Mouse (Mus musculus): ENCODE data around the gene Inka2. TPM values are rescaled to one million over a fixed set of nuclear protein-coding genes. Genes with fewer than 3 reads are reported as not detected.
A peak's percentile ranks its signal among the peaks of the same experiment; 100 is the strongest.

The Inka2 gene
- polyA plus RNA-seq, 1 experiment from 2014 or later, result 0.46 TPM

DNA sequence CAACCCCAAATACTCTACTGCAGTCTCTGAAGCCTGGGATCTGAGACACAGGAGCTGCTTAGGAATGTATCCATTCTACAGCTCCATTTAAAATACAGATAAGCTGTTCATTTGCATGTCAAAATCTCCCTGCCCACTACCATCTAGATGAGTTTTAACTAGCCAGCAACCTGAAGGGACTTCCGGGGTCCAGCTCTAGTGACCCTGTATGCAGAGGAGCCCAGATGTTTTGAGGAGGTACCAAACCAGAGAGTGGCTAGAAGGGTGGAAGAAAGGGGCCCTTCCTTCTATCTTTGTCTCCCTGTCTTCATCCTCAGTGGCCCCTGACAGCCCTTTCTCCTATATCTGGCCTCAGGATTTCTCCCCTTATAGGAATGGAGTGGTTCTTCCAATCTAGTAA, 33.6 kb upstream of the Inka2 start:
- WGBS, result 69% methylated on average over 1 of the region's 1 CpGs
- Histone ChIP-seq H3K4me1 (ENCODE audit: control insufficient read depth, insufficient read depth, low read length) (no peaks in the 10 kb centered on the region), H3K4me3 (ENCODE audit: low read length) (no peak overlapping the region), H3K9me3 (ENCODE audit: control insufficient read depth, low read length) (no peaks in the 10 kb centered on the region), H3K9ac (ENCODE audit: low read depth, low read length) (no peak overlapping the region), H3K27me3 (ENCODE audit: control insufficient read depth, insufficient read depth, low read length) (no peaks in the 10 kb centered on the region), H3K36me3 (ENCODE audit: control insufficient read depth, insufficient read depth, low read length) (no peaks in the 10 kb centered on the region), H3K27ac (ENCODE audit: low read depth, low read length) (no peak overlapping the region), H3K4me2 (replicated peaks; ENCODE audit: low read depth, low read length) (no peak overlapping the region)
- no peak for ATAC-seq (ENCODE audit: low FRiP score, low TSS enrichment)

DNA sequence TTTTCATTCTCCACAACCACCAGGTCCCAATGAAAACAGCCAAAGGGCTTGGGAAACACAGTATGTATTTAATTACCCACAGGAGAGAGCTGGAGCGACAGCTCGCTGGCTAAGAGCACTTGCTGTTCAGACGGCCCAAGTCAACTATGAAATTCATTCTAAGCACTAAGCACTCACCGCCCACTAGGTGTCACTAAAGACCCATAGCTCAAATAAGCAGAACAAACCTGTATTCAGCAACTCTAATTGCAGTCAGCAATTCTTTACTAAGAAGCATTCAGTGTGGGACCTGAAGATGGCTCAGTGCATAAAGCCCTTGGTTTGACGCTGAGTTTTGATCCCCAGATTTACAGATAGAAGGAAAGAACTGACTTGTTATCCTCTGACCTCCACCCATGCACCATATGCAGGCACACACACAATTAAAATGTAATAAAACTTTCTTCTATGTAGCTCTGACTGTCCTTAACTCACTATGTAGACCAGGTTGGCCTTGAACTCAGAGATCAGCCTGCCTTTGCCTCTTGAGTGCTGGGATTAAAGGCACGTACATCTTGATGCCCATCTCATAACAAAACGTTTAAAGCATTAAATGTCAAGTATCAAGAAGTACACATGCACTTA, 29.7 kb upstream of the Inka2 start:
- H3K27me3 ChIP-seq (ENCODE audit: control insufficient read depth, insufficient read depth, low read length), result no peaks in the 10 kb centered on the region
- no peak overlapping the region for H3K9ac ChIP-seq (ENCODE audit: low read depth, low read length)
- 24% methylated on average over 7 of the region's 7 CpGs for WGBS
- H3K27ac ChIP-seq (ENCODE audit: low read depth, low read length), result no peak overlapping the region
- no peaks in the 10 kb centered on the region for H3K4me1 ChIP-seq (ENCODE audit: control insufficient read depth, insufficient read depth, low read length)
- peaks cover 30% of the 10 kb centered on the region for H3K36me3 ChIP-seq (ENCODE audit: control insufficient read depth, insufficient read depth, low read length)
- H3K9me3 ChIP-seq (ENCODE audit: control insufficient read depth, low read length), result no peaks in the 10 kb centered on the region
- ATAC-seq (ENCODE audit: low FRiP score, low TSS enrichment), result peak; percentile 78; the same call in 1 of the 2 replicates
- H3K4me2 ChIP-seq (replicated peaks; ENCODE audit: low read depth, low read length), result no peak overlapping the region
- no peak overlapping the region for H3K4me3 ChIP-seq (ENCODE audit: low read length)

DNA sequence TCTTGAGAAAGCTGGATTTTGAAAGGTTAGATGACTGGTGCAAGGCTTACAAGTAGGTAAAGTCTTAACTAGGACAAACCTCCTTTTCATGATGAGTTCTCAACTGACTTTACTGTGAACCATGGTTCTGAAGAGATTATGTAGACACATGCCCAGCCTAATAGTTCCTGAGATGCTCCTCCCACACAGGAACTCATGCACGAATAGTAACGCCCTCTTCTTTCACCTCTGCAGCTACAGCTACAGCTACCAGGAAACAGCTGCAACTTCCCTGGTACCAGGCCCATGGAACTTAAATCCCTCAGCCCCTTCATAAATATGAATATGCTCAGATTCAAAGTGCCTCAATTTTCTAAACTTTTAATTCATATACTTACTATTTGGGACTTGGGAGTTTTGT, 28.5 kb upstream of the Inka2 start:
- H3K4me2 ChIP-seq (replicated peaks; ENCODE audit: low read depth, low read length), result no peak overlapping the region
- 45% methylated on average over 2 of the region's 2 CpGs for WGBS
- H3K9me3 ChIP-seq (ENCODE audit: control insufficient read depth, low read length), result no peaks in the 10 kb centered on the region
- H3K27me3 ChIP-seq (ENCODE audit: control insufficient read depth, insufficient read depth, low read length), result no peaks in the 10 kb centered on the region
- no peak overlapping the region for H3K27ac ChIP-seq (ENCODE audit: low read depth, low read length)
- H3K4me1 ChIP-seq (ENCODE audit: control insufficient read depth, insufficient read depth, low read length), result no peaks in the 10 kb centered on the region
- H3K4me3 ChIP-seq (ENCODE audit: low read length), result no peak overlapping the region
- ATAC-seq (ENCODE audit: low FRiP score, low TSS enrichment), result no peak
- H3K9ac ChIP-seq (ENCODE audit: low read depth, low read length), result no peak overlapping the region
- H3K36me3 ChIP-seq (ENCODE audit: control insufficient read depth, insufficient read depth, low read length), result peaks cover 41% of the 10 kb centered on the region

DNA sequence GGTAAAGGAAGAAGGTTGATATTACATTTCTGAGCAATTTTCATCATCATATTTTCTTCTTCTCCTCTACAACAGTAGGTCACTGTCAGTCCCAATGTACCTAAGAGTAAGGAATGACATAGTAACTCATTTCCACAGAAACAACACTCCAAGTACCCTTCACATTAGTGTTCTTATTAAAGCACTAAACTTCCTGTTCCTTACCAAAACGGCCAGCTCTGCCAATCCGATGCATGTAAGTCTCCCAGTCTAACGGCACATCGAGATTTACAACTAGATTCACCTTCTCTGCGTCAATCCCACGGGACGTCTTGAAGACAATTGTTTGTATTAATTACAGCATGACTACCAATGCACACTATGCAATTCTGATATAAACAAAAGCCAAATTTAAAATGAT, 24.1 kb upstream of the Inka2 start:
- Histone ChIP-seq H3K27ac (ENCODE audit: low read depth, low read length) (no peak overlapping the region), H3K9ac (ENCODE audit: low read depth, low read length) (no peak overlapping the region), H3K4me2 (replicated peaks; ENCODE audit: low read depth, low read length) (no peak overlapping the region), H3K4me1 (ENCODE audit: control insufficient read depth, insufficient read depth, low read length) (no peaks in the 10 kb centered on the region), H3K36me3 (ENCODE audit: control insufficient read depth, insufficient read depth, low read length) (peaks cover 69% of the 10 kb centered on the region), H3K27me3 (ENCODE audit: control insufficient read depth, insufficient read depth, low read length) (no peaks in the 10 kb centered on the region), H3K4me3 (ENCODE audit: low read length) (no peak overlapping the region), H3K9me3 (ENCODE audit: control insufficient read depth, low read length) (no peaks in the 10 kb centered on the region)
- ATAC-seq (ENCODE audit: low FRiP score, low TSS enrichment), result no peak
- 91% methylated on average over 7 of the region's 7 CpGs for WGBS

DNA sequence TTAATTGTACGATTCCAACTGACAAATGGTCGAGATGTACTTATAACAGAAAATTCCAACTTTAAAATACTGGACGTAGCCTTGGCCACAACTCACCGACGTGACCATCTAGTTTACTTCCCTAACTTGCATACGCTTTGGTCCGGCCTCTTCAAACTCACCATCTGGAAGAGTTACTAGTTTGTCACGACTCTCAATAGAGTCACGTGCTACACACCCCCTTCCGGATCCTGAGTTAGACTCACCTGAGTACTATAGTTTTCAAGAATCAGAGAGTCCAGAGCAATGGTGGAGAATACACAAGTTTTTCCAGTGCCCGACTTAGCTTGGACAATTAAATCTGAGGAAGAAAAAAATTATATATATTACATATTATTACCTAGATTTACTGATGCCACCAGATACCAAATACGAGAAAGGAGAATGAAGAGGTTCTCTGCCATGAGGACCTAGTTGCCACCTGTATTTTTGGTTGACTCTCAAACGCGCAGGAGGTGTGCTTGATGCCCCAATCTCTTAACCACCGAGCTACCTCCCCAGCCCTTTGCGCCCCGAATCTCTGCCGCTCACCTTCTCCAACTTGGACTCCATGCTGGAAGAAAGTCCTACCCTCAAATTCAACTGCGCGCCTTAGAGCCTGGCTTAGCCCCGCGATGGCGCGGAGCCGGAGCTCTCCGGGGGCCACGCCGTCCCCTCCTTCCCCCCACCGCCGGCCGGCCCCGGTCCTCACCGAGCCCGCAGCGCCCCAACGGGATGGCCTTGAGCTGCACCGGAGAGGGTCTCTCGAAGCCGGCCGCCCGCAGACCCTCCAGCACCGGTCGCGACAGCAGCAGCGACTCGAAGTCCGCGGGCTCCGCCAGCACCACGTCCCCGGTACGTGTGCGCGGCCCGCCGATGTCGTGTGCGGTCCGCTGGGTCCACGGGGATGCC, 17.7 kb upstream of the Inka2 start:
- Histone ChIP-seq H3K4me1 (ENCODE audit: control insufficient read depth, insufficient read depth, low read length) (peaks cover 9% of the 10 kb centered on the region; the same call in 1 of the 2 replicates), H3K36me3 (ENCODE audit: control insufficient read depth, insufficient read depth, low read length) (peaks cover 24% of the 10 kb centered on the region), H3K27me3 (ENCODE audit: control insufficient read depth, insufficient read depth, low read length) (no peaks in the 10 kb centered on the region), H3K9me3 (ENCODE audit: control insufficient read depth, low read length) (no peaks in the 10 kb centered on the region), H3K4me2 (replicated peaks; ENCODE audit: low read depth, low read length) (peak overlapping the region; percentile 65), H3K27ac (ENCODE audit: low read depth, low read length) (peak overlapping the region; percentile 25), H3K4me3 (ENCODE audit: low read length) (peak overlapping the region; percentile 71), H3K9ac (ENCODE audit: low read depth, low read length) (peak overlapping the region; percentile 90)
- ATAC-seq (ENCODE audit: low FRiP score, low TSS enrichment), result peak; percentile 78; the same call in 1 of the 2 replicates
- WGBS, result 7% methylated on average over 59 of the region's 60 CpGs

DNA sequence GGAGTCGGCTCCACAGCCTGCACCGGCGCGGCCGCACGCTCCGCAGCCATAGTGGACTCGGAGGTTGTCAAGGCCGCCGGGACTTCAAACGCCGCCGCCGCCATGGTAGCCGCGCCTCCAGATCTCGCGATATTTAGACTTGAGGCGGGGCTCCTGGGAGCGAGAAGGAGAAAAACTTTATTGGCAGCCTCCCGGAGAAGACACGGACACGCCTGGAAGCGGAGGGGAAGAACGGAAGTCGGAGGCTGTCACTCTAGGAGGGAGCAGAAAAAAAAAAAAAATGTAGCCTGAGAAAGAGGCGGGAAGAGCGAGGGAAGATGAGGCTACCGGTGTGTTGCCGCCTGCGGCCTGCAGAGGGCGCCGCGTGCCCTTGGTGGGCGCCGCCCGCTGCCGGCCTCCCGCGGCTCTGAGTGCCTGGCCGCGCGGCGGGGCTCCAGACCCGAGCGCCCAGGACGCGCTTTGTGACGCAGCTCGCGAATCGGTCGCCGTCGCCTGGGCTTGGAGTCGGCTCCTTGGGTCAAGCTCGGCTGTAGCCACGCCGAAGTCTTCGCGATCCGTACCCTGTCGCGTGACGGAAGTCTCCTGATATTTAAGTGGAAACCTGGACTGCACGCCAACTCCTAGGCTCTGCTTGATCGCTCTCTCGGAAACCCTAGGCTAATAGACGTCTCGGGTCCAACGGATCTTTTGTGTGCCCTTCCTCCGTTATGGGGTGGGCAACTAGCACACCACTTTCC, 16.9 kb upstream of the Inka2 start, which contains the start of gene Ddx20:
Gene Ddx20, minus strand, starts transcription at position 251 of the 737 bp plus-strand sequence.
- WGBS, result under 1% methylated on average over 72 of the region's 72 CpGs
- Histone ChIP-seq H3K36me3 (ENCODE audit: control insufficient read depth, insufficient read depth, low read length) (peaks cover 22% of the 10 kb centered on the region), H3K9me3 (ENCODE audit: control insufficient read depth, low read length) (no peaks in the 10 kb centered on the region), H3K4me2 (replicated peaks; ENCODE audit: low read depth, low read length) (peak within 1 kb of the TSS; percentile 73), H3K9ac (ENCODE audit: low read depth, low read length) (peak within 1 kb of the TSS; percentile 90), H3K27me3 (ENCODE audit: control insufficient read depth, insufficient read depth, low read length) (no peaks in the 10 kb centered on the region), H3K4me1 (ENCODE audit: control insufficient read depth, insufficient read depth, low read length) (peaks cover 9% of the 10 kb centered on the region; the same call in 1 of the 2 replicates), H3K27ac (ENCODE audit: low read depth, low read length) (peak within 1 kb of the TSS; percentile 25), H3K4me3 (ENCODE audit: low read length) (peak within 1 kb of the TSS; percentile 71)
- ATAC-seq (ENCODE audit: low FRiP score, low TSS enrichment), result peak; percentile 97

DNA sequence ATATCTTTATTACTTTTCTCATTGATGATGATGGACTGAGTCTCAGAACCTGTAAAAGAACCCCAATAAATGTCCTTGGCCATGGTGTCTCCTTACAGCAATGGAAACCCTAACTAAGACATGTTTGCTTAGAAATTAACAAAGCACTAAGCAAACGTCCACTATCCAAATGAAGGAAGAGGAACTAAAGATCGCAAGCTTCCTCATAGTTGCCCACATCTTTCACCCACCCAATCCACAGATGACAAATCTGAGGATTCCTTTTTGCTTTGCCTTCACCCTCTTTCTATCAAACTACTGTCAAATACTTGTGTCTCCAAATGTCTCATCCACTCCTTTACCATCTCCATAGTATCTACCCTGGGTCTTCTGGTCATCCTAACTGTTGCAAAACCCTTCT, 15.9 kb upstream of the Inka2 start:
- 93% methylated on average over 2 of the region's 2 CpGs for WGBS
- no peak for ATAC-seq (ENCODE audit: low FRiP score, low TSS enrichment)
- H3K9me3 ChIP-seq (ENCODE audit: control insufficient read depth, low read length), result no peaks in the 10 kb centered on the region

DNA sequence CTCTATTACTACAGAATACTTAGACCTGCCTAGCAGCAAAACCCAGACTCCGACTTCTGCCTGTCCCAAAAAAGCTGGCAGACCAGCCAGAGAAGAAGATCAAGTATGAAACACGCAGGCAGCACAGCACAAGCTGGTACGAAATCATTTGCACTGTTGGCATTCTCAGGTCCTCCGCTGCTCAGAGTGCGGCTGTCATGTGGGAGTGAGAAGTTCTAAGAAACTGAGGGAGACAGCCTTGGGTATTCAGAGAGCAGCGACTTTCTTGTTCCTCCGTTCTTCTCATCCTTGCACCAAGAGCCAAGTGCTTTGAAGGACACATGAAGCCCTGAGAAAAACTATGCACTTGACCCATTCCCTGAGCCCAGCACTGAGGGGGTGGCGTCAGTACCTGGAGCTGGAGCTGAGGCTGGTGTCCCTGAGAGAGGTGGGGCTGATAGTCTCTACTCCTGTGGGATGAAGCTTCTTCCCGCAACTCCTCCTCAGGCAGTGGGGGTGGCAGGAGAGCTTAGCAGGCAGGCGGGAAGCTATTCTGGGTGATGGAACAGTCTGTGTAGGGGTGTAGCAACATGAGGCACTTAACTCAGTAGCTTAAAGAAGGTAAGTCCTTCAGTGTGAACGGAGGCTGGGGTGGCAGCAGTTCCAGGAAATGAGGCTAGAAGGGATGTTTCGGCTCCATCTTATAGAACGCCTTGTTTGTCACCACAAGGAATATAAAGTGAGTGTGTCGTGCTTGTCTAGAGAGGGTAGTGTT, 10.9 kb upstream of the Inka2 start:
- Histone ChIP-seq H3K4me2 (replicated peaks; ENCODE audit: low read depth, low read length) (no peak overlapping the region), H3K27ac (ENCODE audit: low read depth, low read length) (no peak overlapping the region), H3K4me3 (ENCODE audit: low read length) (no peak overlapping the region), H3K36me3 (ENCODE audit: control insufficient read depth, insufficient read depth, low read length) (no peaks in the 10 kb centered on the region), H3K27me3 (ENCODE audit: control insufficient read depth, insufficient read depth, low read length) (0 out of 2 replicates have a peak, but pooled peaks cover 3% of the 10 kb centered on the region), H3K9me3 (ENCODE audit: control insufficient read depth, low read length) (no peaks in the 10 kb centered on the region), H3K9ac (ENCODE audit: low read depth, low read length) (no peak overlapping the region), H3K4me1 (ENCODE audit: control insufficient read depth, insufficient read depth, low read length) (peaks cover 10% of the 10 kb centered on the region)
- no peak for ATAC-seq (ENCODE audit: low FRiP score, low TSS enrichment)
- 70% methylated on average over 14 of the region's 14 CpGs for WGBS

More for the DNA sequence above, 15.9 kb upstream of the Inka2 start:
- Histone ChIP-seq H3K4me2 (replicated peaks; ENCODE audit: low read depth, low read length) (no peak overlapping the region), H3K27ac (ENCODE audit: low read depth, low read length) (no peak overlapping the region), H3K36me3 (ENCODE audit: control insufficient read depth, insufficient read depth, low read length) (peaks cover 12% of the 10 kb centered on the region), H3K9ac (ENCODE audit: low read depth, low read length) (no peak overlapping the region), H3K4me3 (ENCODE audit: low read length) (no peak overlapping the region), H3K27me3 (ENCODE audit: control insufficient read depth, insufficient read depth, low read length) (no peaks in the 10 kb centered on the region), H3K4me1 (ENCODE audit: control insufficient read depth, insufficient read depth, low read length) (peaks cover 9% of the 10 kb centered on the region; the same call in 1 of the 2 replicates)

Measured in kidney, embryonic 14.5 days (tissue).